Mouse (Mus musculus): ENCODE measurements around the gene Fgfr4.

Fgfr4 gene

GRCm38 (mm10) chr13:55152621-55153415, at the start of gene Fgfr4:
Gene Fgfr4, plus strand, starts transcription at chr13:55152640.
- no peak for DNase-seq (ENCODE audit: low spot score in 2 of 2)

GRCm38 (mm10) chr13:55103351-55103750, 49.1 kb upstream of the Fgfr4 start:
- DNase-seq (ENCODE audit: low spot score in 2 of 2) = no peak

GRCm38 (mm10) chr13:55105045-55105952, 47.1 kb upstream of the Fgfr4 start, which contains the start of gene Zfp346:
Gene Zfp346, plus strand, starts transcription at chr13:55105311.
- DNase-seq (ENCODE audit: low spot score in 2 of 2) = peak; percentile 97 to 98

GRCm38 (mm10) chr13:55105953-55106691, 46.3 kb upstream of the Fgfr4 start:
- no peak for DNase-seq (ENCODE audit: low spot score in 2 of 2)

- DNase-seq (ENCODE audit: low spot score in 2 of 2) = no peak
These were observed 45.3 kb upstream of the Fgfr4 start for GRCm38 (mm10) chr13:55107116-55107515.

GRCm38 (mm10) chr13:55107694-55108093, 44.7 kb upstream of the Fgfr4 start:
- no peak for DNase-seq (ENCODE audit: low spot score in 2 of 2)

- no peak for DNase-seq (ENCODE audit: low spot score in 2 of 2)
These were observed 38.1 kb upstream of the Fgfr4 start for GRCm38 (mm10) chr13:55114375-55114774.

GRCm38 (mm10) chr13:55124903-55125302, 27.5 kb upstream of the Fgfr4 start:
- DNase-seq (ENCODE audit: low spot score in 2 of 2) = no peak

GRCm38 (mm10) chr13:55133448-55133847, 19.0 kb upstream of the Fgfr4 start, which contains the start of gene Gm17617:
Gene Gm17617, minus strand, starts transcription at chr13:55133548.
- no peak for DNase-seq (ENCODE audit: low spot score in 2 of 2)

- DNase-seq (ENCODE audit: low spot score in 2 of 2) = no peak
These were observed 17.1 kb upstream of the Fgfr4 start for GRCm38 (mm10) chr13:55135382-55135781.

GRCm38 (mm10) chr13:55140271-55140670, 12.2 kb upstream of the Fgfr4 start:
- no peak for DNase-seq (ENCODE audit: low spot score in 2 of 2)

GRCm38 (mm10) chr13:55153951-55154350, 1.5 kb downstream of the Fgfr4 start:
- DNase-seq (ENCODE audit: low spot score in 2 of 2) = no peak

GRCm38 (mm10) chr13:55162365-55162764, 9.9 kb downstream of the Fgfr4 start:
- no peak for DNase-seq (ENCODE audit: low spot score in 2 of 2)

GRCm38 (mm10) chr13:55163553-55163952, 11.1 kb downstream of the Fgfr4 start:
- DNase-seq (ENCODE audit: low spot score in 2 of 2) = no peak

- DNase-seq (ENCODE audit: low spot score in 2 of 2) = no peak
These were observed 13.4 kb downstream of the Fgfr4 start for GRCm38 (mm10) chr13:55165831-55166339.

- no peak for DNase-seq (ENCODE audit: low spot score in 2 of 2)
These were observed 14.6 kb downstream of the Fgfr4 start for GRCm38 (mm10) chr13:55166806-55167725.

- DNase-seq (ENCODE audit: low spot score in 2 of 2) = no peak
These were observed 15.4 kb downstream of the Fgfr4 start for GRCm38 (mm10) chr13:55167798-55168197.

GRCm38 (mm10) chr13:55168255-55168654, 15.8 kb downstream of the Fgfr4 start:
- no peak for DNase-seq (ENCODE audit: low spot score in 2 of 2)

GRCm38 (mm10) chr13:55168958-55169369, 16.5 kb downstream of the Fgfr4 start:
- DNase-seq (ENCODE audit: low spot score in 2 of 2) = no peak

Measured in urinary bladder, postnatal 36 days (tissue).